Mouse (Mus musculus): ENCODE measurements around the gene Sim2.

DNA sequence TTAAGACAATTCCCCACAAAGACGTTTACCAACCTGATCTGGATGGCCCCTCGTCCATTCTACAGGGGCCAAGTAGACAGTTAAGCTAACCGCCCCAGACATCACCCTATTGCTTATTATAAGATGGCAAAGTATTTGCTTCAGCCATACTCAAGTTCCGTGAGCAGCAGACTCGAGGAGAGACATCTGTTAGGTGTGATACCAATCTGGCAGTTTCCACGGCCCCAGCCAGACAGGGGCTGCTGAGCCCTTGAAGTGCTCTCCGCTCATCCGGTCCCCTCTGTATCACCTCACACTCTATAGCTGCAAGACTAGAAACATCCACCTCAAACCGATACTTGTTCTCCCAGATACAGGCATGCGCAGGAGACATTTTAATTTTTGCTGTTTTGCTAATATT lies 49.5 kb downstream of the Sim2 start:
- TF ChIP-seq CTCF (IDR thresholded peaks at IDR 0.05; ENCODE audit: low read depth) (no peak), EP300 (IDR thresholded peaks at IDR 0.05; ENCODE audit: low read depth) (no peak)

All from liver, postnatal 0 days (tissue).